Mouse (Mus musculus): ENCODE measurements at regions not wholly inside any gene's neighbourhood (a gene's known extent, or its start where the extent isn't known, plus 50 kb on each side); places are given as distances from the start of the nearest gene placed in this dataset.

- DNase-seq, result no peak
These were observed 1418.7 kb downstream of the Cdh11 start for GRCm38 (mm10) chr8:101366722-101367121.

DNA sequence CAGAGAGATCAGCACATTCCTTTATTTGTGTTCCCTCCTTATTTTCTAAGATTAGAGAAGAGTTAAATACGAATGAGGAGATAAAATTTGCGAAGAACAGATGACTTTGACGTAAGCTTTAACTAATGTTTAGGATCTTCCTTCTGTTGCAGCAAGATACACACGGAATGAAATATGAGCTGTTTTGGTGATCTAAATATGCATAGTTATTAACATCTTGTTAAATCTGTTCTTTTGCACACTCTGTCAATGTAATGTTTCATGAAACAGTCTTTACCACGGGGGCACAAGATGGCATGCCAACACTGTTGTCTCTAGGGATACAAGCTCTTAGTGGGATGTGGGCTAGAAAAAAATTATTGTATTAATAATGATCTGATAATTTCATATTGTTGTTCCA lies 1434.6 kb downstream of the Cdh11 start:
- DNase-seq, result no peak

GRCm38 (mm10) chr8:101349736-101350135 lies 1435.7 kb downstream of the Cdh11 start:
- no peak for DNase-seq

- no peak for DNase-seq
These were observed 1456.2 kb downstream of the Cdh11 start for GRCm38 (mm10) chr8:101329290-101329689.

DNA sequence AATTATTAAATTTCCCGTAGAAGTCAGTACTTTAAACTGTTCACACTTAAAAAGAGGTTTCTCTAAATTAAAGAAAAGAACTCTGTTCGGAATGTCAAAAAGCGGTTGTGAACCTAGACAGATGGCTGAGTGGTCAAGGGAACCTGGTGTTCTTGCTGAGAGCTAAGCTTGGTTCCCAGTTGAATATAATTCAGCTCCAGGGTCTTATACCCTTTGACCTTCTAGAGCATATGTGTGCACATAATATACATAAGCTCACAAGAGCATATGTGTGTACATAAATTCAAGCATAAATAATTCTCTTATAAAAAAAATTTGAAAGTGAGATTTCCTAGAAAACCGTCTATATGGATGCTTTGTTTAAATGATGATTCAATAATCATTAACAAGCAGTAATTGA lies 1456.7 kb downstream of the Cdh11 start:
- no peak for DNase-seq

GRCm38 (mm10) chr8:101298571-101298970 lies 1486.9 kb downstream of the Cdh11 start:
- peak in 1 of 2 experiments; percentile 1 for DNase-seq

DNA sequence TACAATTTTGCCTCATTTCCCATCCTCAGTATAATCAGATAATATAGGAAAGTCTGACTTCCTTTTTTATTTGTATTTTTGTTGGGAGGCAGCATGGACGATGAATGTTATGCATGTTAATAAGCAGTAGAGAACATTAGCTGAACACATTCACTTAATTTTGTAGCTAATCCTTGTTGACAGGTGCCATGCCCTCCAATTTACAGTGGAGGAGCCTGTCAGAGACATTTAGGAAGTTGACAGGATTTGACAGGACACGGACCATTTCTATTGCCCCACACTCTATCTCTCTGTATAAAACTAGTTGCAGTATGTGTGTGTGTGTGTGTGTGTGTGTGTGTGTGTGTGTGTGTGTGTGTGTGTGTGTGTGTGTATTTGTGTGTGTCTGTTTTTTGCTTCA lies 1495.4 kb downstream of the Cdh11 start:
- no peak for DNase-seq

DNA sequence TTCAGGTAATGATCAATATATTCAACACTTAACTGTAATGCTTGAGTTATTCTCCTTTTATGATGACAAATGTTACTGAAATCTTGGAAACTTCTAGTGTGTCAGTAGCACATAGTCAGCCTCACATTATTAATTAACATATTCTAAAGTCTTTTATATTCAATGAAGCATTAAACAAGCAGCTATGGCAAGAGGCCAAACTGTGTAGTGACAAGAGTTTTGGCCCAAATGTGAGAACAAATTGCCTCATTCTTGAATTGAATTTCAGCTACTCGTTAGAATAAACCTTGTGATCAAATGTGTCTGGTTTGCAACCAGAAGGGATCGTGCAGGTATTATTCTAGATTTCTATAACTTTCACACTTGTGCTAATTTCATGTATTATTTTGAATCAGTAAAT lies 1542.8 kb downstream of the Cdh11 start:
- DNase-seq, result no peak

DNA sequence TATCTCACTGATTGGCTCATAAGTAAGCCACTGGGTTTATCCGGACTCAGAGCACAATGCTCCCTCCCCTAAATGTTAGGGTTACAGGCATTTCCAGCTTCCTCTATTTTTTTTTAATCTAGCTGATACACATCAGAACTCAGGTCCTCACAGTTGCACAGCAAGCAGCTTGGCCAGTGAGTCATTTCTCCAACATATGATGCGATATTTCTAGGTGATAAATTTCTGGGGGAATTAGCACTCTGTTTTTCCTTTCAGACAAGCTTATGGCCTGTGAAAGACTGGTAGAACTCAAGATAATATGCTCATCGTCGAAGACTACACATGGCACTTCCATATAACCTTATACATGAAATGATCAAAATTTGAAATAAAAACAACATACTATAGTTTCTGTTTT lies 1543.6 kb downstream of the Cdh11 start:
- no peak for DNase-seq

- DNase-seq, result no peak
These were observed 1587.5 kb downstream of the Cdh11 start for GRCm38 (mm10) chr8:101197986-101198385.

DNA sequence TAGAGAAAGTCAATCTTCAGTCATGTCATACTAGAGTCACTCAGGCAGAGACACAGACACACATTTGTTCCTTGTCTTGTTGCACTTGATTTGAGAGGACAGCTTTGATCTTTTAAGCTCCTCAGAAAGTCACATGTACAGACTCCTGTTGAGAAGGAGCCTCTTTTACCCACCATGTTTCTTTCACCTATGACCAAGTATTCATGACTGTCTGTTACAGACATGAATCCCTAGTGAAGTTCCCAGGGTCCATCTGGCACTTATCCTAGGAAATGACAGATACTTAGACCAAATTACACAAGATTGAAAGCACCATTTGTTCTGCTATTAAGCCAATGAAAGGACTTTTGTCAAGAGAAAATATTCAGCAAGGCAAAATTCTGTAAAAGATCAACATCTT lies 1588.7 kb downstream of the Cdh11 start:
- no peak for DNase-seq

GRCm38 (mm10) chr8:101188566-101188965 lies 1596.9 kb downstream of the Cdh11 start:
- DNase-seq, result no peak

- no peak for DNase-seq
These were observed 1630.5 kb downstream of the Cdh11 start for GRCm38 (mm10) chr8:101154923-101155322.

All from cerebellum, postnatal 25 days (tissue).